Mouse (Mus musculus): Measurements from ENCODE around the gene Endod1.

- no peak for TF ChIP-seq ZC3H11A (IDR thresholded peaks at IDR 0.05; ENCODE audit: borderline replicate concordance, low read depth, low read length)
- TF ChIP-seq CHD2 (IDR thresholded peaks at IDR 0.05; ENCODE audit: low read depth, low read length), result no peak
- no peak for TF ChIP-seq ZNF384 (IDR thresholded peaks at IDR 0.05; ENCODE audit: low read depth, low read length)
- TF ChIP-seq MAFK (IDR thresholded peaks at IDR 0.05; ENCODE audit: insufficient read depth, low read depth, low read length), result no peak
Measured at GRCm38 (mm10) chr9:14338701-14339100, 42.6 kb downstream of the Endod1 start.
